Mouse (Mus musculus) erythroblast, adult 5-6 weeks (primary cell): ENCODE results near the gene Ppp1cb. TPM values are rescaled to one million over a fixed set of nuclear protein-coding genes. Genes with fewer than 3 reads are reported as not detected.

Experiments
- ATAC-seq: replicated peaks from 2 replicates; pipeline ENCODE4 v1.8.0; 2016; ENCODE audit warnings: moderate number of reproducible peaks, mild to moderate bottlenecking, moderate TSS enrichment, inconsistent platforms; ENCODE audit not compliant: poor library complexity, low FRiP score, severe bottlenecking
- total RNA-seq, 2 experiments: library from RNA; stranded (forward) in 1 of 2; stranded (reverse) in 1 of 2; fragments of 150-400 nt in 1 of 2; fragments of 200-764, 138-1000 nt in 1 of 2; gene quantifications; 2 replicates each; pipeline versions ENCODE4 v1.2.3 to v1.2.4; 2015 to 2017; ENCODE audit warnings: low replicate concordance in 2 of 2

Gene Ppp1cb
- total RNA-seq, 2 experiments from 2014 or later: 473 to 929 TPM

- no peak for ATAC-seq
Observed at GRCm38 (mm10) chr5:32441336-32441735, 17.3 kb upstream of the Ppp1cb start.

DNA sequence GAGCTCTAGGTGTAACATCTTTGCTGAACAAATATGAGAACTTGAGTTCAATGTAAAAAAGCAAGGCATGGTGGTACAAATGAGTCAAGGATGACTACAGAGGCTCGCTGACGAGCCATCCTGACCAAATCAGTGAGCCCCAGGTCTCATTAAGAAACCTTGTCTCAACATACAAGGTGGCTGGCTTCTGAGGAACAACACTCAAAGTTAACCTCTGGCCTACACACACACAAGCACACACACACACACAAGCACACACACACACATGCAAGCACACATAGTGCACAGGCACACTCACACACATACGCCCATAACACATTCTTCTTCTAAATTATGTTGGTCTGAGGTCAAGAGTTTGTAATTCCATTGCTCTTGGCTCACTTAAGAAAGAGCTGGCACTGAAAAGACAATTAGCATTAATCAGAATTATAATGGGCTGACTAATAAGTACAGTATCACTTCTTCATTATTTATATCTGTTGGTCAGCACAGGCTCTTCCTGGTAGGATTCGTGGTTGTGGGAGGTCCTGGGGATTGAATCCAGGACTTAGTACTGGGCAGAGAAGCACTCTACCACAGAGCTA is 16.6 kb upstream of the Ppp1cb start:
- no peak for ATAC-seq

DNA sequence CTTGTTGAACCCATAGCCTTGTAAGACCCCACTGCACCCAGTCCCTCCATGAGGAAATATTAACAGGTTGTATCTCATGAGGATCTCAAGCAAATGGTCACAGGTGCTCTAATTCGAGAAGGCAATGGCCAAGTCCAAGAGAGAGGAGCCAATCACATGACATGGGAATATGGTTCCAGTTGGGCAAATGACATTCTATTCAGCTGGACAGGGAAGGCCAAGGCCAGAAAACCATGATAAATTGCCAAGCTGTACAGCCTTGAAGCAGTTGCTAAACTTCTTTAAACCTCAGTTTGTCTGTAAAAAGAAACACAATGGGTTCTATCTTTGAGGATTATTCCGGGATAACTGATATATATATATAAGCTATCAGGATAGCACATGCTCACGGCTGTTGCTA is 14.7 kb upstream of the Ppp1cb start:
- no peak for ATAC-seq

DNA sequence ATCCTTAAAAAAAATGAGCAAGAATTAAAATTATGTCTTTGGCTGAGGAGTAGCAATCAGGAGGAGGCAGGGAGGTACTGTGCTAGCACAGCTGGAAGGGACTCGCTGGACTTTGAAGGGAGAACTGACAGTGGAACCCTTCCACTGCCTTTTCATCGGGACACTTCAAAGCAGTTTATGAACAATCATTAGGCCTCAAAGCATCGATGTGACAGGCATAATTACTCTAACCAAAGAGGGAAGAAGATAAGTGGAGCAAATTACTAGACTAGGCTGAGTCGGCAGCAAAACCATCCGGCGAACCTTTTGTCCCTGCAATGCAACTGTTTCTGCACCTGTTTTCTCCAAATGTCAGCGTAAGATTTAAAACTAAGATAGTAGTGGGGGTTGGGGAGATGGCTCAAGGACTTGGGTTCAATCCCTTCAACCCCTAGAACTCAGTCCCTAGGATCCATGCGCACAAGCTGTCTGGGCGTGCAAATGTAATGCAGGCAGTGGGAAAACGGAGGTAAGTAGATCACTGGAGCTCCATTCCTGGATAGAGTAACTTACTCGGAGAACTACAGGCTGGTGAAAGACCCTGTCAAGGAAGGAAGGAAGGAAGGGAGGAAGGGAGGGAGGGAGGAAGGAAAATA is 13.2 kb upstream of the Ppp1cb start:
- no peak for ATAC-seq

DNA sequence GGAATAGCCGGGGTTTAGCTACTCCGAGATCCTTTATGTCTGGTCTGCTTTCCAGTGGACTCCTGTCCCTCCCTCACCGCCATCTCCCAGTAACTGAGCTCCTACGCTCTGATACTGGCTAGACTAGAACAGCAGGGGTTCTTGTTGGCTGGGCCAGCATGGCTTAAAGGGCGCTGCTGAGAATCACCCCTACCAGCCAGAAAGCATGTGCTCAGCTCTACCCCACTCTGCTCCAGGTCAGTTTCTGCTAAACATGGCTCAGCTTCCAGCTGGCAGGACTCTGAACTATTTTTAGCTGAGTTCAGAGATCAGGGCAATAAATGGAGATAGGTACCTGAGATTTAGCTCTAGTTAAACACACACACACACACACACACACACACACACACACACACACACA is 12.2 kb upstream of the Ppp1cb start:
- ATAC-seq: no peak

GRCm38 (mm10) chr5:32446810-32447209 is 11.8 kb upstream of the Ppp1cb start:
- ATAC-seq: no peak

DNA sequence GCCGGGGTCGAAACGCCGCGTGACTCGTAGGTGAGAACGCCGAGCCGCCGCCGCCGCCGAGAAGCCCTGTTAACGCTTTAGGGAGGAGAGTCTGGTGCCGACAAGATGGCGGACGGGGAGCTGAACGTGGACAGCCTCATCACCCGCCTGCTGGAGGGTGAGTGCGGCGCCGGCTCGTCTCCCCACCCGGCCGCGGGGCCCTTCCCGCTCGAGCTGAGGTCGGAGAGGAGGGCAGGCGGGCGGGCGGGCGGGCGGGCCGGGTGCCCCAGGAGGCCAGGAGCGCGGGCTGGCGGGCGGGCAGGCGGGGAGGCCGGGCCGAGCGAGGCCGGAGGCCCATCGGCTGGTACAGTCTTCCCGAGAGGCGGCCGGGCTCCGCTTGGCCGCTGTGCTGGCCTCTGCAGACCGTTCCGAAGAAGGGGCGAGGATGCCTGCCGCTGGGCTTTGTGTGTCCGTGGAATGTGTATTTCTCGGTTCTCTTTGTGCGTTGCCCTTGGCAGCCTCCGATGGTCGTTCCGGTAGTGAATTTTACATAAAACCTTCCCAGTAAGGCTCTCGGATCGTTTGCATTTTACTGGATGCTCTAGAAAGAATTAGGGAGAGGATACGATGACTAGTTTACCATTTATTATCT is 723 bp downstream of the Ppp1cb start:
- peak; percentile 17 for ATAC-seq

DNA sequence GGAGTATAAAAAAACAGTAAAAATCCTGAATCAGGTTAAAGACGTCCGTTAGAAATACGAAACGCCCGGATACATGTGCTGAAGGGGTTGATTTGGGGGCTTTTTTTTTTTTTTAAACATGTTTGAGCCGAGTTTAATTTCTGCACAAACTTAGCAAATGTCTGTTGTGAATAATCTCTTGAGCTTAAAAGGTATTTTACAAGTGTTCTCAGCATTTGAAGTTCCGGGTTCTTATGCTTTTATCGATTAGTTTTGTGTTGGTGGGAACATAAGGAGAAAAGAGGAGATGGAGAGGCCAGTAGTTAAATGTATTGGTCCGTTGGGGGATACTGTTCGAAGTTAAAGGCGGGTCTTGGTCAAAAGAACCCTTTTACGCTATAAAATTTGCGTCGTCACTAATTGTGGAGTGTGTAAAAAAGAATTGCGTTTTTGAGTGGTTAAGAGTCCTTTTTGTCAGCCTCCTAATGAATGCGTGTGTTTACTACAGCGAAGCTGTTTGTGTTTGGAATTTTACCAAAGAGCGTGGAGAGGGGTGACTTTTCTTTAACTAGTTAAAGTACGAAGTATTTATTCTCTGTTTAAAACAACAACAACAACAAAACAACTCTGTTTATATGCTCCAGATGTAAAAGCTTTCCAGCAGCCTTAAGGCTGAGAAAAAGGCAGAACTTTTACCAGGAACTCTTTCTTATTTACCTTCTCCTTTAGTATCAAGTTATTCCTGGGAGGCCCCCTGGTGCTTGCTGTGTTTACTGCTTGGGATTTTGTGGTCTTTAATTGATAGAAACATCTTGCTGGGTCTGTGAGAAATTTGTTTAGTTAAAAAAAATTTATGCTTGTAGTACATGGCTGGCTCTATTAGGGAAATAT is 1.5 kb downstream of the Ppp1cb start:
- peak; percentile 63 for ATAC-seq

DNA sequence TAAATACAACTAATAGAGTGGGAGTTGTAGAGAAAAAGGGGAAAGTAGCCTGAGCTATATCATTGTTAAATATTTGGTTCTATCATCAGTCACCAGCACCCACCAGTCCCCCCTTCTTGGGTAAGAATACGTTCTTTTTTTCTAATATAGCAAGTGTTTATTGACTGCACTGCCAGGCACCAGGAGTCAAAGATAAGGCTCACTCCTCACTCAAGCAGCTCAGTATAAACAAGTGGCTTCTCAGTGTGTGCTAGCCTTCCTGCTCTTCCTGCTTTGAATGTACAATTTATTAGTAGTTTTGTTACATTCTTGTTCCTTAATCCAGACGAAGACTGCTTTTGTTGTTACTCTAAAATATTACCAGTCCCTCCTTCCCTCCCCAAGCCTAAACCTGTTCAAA is 2.3 kb downstream of the Ppp1cb start:
- ATAC-seq: peak; percentile 56

GRCm38 (mm10) chr5:32472332-32473028 is 13.8 kb downstream of the Ppp1cb start:
- ATAC-seq: peak; percentile 93

GRCm38 (mm10) chr5:32473029-32473352 is 14.3 kb downstream of the Ppp1cb start:
- ATAC-seq: peak; percentile 36

DNA sequence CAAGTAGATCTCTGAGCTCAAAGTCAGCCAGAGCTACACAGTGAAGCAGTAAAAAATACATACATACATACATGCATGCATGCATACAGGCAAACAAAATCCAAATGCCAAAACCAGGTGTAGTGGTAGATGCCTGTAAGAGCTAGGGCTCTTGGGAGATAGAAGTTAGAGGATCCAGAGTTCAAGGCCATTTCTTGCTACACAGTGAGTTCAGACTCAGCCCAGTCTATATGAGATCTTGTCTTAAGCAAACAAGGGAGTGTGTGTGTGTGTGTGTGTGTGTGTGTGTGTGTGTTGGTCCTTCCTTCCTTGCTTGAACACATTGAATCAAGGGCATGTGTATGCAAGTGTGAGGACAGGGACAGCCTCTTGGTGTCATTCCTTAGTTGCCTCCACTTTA is 17.9 kb downstream of the Ppp1cb start:
- no peak for ATAC-seq

- no peak for ATAC-seq
Observed at GRCm38 (mm10) chr5:32478972-32479371, 20.3 kb downstream of the Ppp1cb start.

DNA sequence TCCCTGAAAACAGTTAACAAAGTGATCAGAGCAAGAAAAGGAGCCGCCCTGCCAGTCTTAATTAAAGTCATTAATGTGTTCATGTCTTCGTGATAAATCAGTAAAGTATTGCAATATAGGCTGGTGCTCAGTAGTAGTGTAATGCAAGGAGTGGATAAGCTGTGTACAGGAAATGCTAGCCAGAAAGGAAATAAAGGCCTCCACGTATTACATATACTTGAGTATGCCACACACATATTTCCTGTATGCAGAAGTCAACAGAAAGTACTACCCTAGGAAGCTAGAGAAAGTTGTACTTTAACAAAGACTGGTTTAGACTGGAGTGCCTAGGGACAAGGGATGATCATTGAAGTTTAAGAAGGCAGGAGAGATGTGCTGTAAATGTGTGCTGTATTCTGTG is 26.8 kb downstream of the Ppp1cb start:
- no peak for ATAC-seq

GRCm38 (mm10) chr5:32488044-32488443 is 29.4 kb downstream of the Ppp1cb start:
- ATAC-seq: no peak

DNA sequence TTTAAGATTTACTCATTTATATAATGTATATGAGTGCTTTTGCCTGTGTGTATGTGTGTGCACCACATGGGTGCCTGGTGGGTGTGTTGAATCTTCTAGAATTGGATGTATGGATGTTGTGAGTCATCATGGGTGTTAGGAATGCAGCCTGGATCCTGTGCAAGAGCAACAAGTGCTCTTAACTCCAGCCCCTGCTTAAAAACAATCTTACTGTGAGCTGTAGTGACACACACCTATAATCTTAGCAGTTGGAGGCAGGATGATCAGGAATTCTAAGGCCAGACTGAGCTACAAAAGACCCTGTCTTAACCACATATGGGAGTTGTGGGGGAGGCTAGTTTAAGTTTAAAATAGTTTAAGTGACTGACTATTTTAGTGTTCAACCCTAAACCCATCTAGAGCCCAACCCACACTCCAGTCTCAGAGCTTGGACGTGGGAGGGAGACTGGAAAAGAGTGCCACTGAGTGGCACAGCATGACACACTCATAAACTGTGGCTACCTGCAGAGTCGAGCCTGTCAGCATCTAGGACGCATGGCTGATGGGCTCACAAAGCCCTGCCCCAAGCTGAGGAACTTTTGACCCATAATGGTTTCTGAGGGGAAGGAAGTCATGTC is 35.5 kb downstream of the Ppp1cb start:
- no peak; the same call in 1 of the 2 replicates for ATAC-seq

DNA sequence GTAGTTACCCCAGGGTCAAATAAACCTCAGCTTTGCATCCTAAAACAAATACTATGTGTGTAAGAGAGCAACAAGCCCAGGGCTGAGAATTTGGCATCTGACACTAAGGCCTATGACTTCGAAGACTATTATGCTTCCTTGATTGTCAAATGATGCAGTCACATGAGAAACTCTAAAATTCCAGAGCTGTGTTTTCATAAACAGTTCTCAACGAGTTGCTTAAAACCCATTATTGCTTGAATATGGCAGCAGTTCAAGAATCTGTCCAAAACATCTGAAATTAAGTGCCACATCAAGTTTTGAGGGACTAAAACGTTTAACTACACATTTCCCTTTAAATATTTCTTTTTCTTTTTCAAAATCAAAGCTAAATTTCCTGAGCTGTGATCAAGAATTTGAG is 50.1 kb downstream of the Ppp1cb start:
- ATAC-seq: no peak

- ATAC-seq: no peak
Observed at GRCm38 (mm10) chr5:32520381-32520780, 61.7 kb downstream of the Ppp1cb start.

DNA sequence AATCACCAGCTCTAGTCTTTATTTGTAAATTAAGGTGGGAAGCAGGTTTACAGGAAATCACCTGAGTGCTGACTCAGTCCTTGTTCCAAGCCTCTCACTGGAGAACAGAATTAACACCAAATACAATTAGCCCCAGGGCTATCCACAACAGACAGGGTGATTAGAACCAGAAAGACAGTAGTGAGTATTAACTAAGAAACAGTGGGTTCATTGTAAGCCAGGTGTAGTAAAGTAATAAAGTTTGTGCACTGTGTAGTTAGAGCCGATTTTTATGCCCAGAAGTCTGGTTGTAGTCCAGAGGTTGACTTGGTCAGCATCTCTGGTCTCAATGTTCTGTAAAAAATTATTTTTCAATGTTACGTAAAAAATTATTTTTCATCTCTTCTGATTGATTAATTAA is 90.8 kb downstream of the Ppp1cb start:
- no peak for ATAC-seq

DNA sequence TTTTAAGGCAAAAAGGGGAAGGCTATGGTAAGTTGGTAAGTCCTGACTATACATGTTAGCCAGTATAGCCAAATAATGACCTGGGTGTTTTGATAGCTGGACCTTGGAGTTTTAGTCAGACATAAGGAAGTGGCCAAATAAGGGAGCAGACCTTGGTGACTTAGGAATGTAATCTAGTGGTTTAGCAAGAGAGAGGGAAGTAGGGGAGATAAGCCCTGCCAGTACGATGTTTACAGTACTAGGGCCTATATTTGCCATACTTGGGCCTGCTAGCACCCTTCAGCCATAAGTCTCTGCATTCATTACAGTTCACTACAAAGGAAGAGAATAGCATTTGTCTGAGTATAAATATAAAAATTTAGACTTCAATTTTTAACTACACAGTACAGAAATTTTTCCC is 106.1 kb downstream of the Ppp1cb start:
- no peak for ATAC-seq
